11 mouse cellular contexts compared by ENCODE assay signal in genomic region chr9:63147786-63148409, GRCm38 (mm10). TPM values are rescaled to one million over a fixed set of nuclear protein-coding genes. Genes with fewer than 3 reads are reported as not detected.
DNase-seq lines count a peak whose midpoint lies in the region; ATAC-seq and TF ChIP-seq lines count a peak whose summit lies in the region.
"Had no signal": no experiment of that assay in that cellular context is flagged by ENCODE, and none has a peak within 500 bp of the region (broad histone marks: within the 10 kb centered on the region; RNA-seq: fewer than 3 reads in every experiment).

No protein-coding gene starts in this region.

- no peak overlapping the region for H3K4me2 ChIP-seq in forebrain, embryonic 16.5 days (ENCODE audit: low read length)
- no peak overlapping the region for H3K4me2 ChIP-seq in embryonic facial prominence, embryonic 13.5 days
- H3K4me2 ChIP-seq in hindbrain, embryonic 16.5 days (ENCODE audit: low read length), result peak overlapping the region; percentile 69
- peak overlapping the region; percentile 60 for H3K4me2 ChIP-seq in neural tube, embryonic 11.5 days (ENCODE audit: low read depth)
- H3K4me2 ChIP-seq in liver, embryonic 12.5 days, result no peak overlapping the region

- H3K9me3 ChIP-seq in forebrain, embryonic 10.5 days, result no peaks in the 10 kb centered on the region
- H3K9me3 ChIP-seq in forebrain, embryonic 16.5 days (ENCODE audit: control insufficient read depth, low read length), result no peaks in the 10 kb centered on the region
- no peaks in the 10 kb centered on the region for H3K9me3 ChIP-seq in embryonic facial prominence, embryonic 13.5 days
- H3K9me3 ChIP-seq in hindbrain, embryonic 16.5 days (ENCODE audit: control insufficient read depth, low read length), result no peaks in the 10 kb centered on the region
- no peaks in the 10 kb centered on the region for H3K9me3 ChIP-seq in neural tube, embryonic 11.5 days (ENCODE audit: control insufficient read depth, low read length)
- H3K9me3 ChIP-seq in liver, embryonic 12.5 days (replicated peaks), result no peaks in the 10 kb centered on the region

- H3K27ac ChIP-seq in forebrain, embryonic 10.5 days, result no peak overlapping the region
- H3K27ac ChIP-seq in forebrain, embryonic 16.5 days (ENCODE audit: low read length), result no peak overlapping the region
- no peak overlapping the region for H3K27ac ChIP-seq in embryonic facial prominence, embryonic 13.5 days
- peak overlapping the region; percentile 72 for H3K27ac ChIP-seq in hindbrain, embryonic 16.5 days (ENCODE audit: low read depth, low read length)
- H3K27ac ChIP-seq in neural tube, embryonic 11.5 days (ENCODE audit: low read depth, low read length), result no peak overlapping the region
- no peak overlapping the region for H3K27ac ChIP-seq in liver, embryonic 12.5 days
- H3K27ac ChIP-seq in layer of hippocampus, adult 2 months, result no peak overlapping the region

- no peak for ATAC-seq in forebrain, embryonic 16.5 days
- ATAC-seq in embryonic facial prominence, embryonic 13.5 days (ENCODE audit: insufficient number of reproducible peaks, insufficient read depth, low FRiP score, low TSS enrichment, low read depth), result no peak
- no peak for ATAC-seq in hindbrain, embryonic 16.5 days
- ATAC-seq in neural tube, embryonic 11.5 days (ENCODE audit: insufficient read depth, low FRiP score, low TSS enrichment), result no peak
- ATAC-seq in liver, embryonic 12.5 days, result no peak
- ATAC-seq: inflammation-experienced regulatory T-cells, adult 6 months had no signal

- peaks cover 100% of the 10 kb centered on the region for H3K27me3 ChIP-seq in forebrain, embryonic 10.5 days (ENCODE audit: poor library complexity, severe bottlenecking)
- peaks cover 83% of the 10 kb centered on the region for H3K27me3 ChIP-seq in forebrain, embryonic 16.5 days (replicated peaks; ENCODE audit: control insufficient read depth, insufficient read depth, low read length)
- H3K27me3 ChIP-seq in embryonic facial prominence, embryonic 13.5 days, result peaks cover 100% of the 10 kb centered on the region
- peaks cover 78% of the 10 kb centered on the region for H3K27me3 ChIP-seq in hindbrain, embryonic 16.5 days (replicated peaks; ENCODE audit: control insufficient read depth, insufficient read depth, low read length)
- peaks cover 98% of the 10 kb centered on the region for H3K27me3 ChIP-seq in neural tube, embryonic 11.5 days (ENCODE audit: control insufficient read depth, insufficient read depth, low read length)
- peaks cover 100% of the 10 kb centered on the region for H3K27me3 ChIP-seq in liver, embryonic 12.5 days (replicated peaks)

- no peak for TF ChIP-seq CTCF in layer of hippocampus, adult 2 months (conservative IDR thresholded peaks at IDR 0.05)

- H3K4me3 ChIP-seq in forebrain, embryonic 10.5 days, result peak overlapping the region; percentile 56; the same call in 1 of the 2 replicates
- H3K4me3 ChIP-seq in forebrain, embryonic 16.5 days (replicated peaks; ENCODE audit: low read length), result no peak overlapping the region
- peak overlapping the region; percentile 51; the same call in 1 of the 2 replicates for H3K4me3 ChIP-seq in embryonic facial prominence, embryonic 13.5 days
- peak overlapping the region; percentile 50 for H3K4me3 ChIP-seq in hindbrain, embryonic 16.5 days (ENCODE audit: low read length)
- H3K4me3 ChIP-seq in neural tube, embryonic 11.5 days (ENCODE audit: low read depth, low read length), result peak overlapping the region; percentile 41
- H3K4me3 ChIP-seq in liver, embryonic 12.5 days, result no peak overlapping the region
- H3K4me3 ChIP-seq in layer of hippocampus, adult 2 months, result no peak overlapping the region

- under 1% methylated on average over 14 of the region's 14 CpGs for WGBS in forebrain, embryonic 10.5 days
- under 1% methylated on average over 14 of the region's 14 CpGs for WGBS in forebrain, embryonic 16.5 days
- WGBS in embryonic facial prominence, embryonic 13.5 days, result 1% methylated on average over 14 of the region's 14 CpGs
- under 1% methylated on average over 14 of the region's 14 CpGs for WGBS in hindbrain, embryonic 16.5 days
- WGBS in neural tube, embryonic 11.5 days, result 1% methylated on average over 14 of the region's 14 CpGs
- WGBS in liver, embryonic 12.5 days (ENCODE audit: insufficient replicate concordance), result 4% methylated on average over 14 of the region's 14 CpGs

- no peak for DNase-seq in forebrain, embryonic 10.5 days (ENCODE audit: extremely low spot score, low spot score)
- DNase-seq in neural tube, embryonic 11.5 days (ENCODE audit: low spot score), result peak; percentile 27
- DNase-seq in right cerebral cortex, postnatal 4 days, result no peak
- DNase-seq in layer of hippocampus, adult 2 months (ENCODE audit: low spot score in 2 of 2), result no peak
- DNase-seq: thymus, adult 18-20 months had no signal

- peaks cover 78% of the 10 kb centered on the region for H3K4me1 ChIP-seq in forebrain, embryonic 10.5 days
- peaks cover 54% of the 10 kb centered on the region for H3K4me1 ChIP-seq in forebrain, embryonic 16.5 days (replicated peaks; ENCODE audit: control insufficient read depth, insufficient read depth, low read length)
- peaks cover 67% of the 10 kb centered on the region for H3K4me1 ChIP-seq in embryonic facial prominence, embryonic 13.5 days
- H3K4me1 ChIP-seq in hindbrain, embryonic 16.5 days (ENCODE audit: control insufficient read depth, insufficient read depth, low read depth, low read length), result peaks cover 29% of the 10 kb centered on the region
- H3K4me1 ChIP-seq in neural tube, embryonic 11.5 days (ENCODE audit: control insufficient read depth, insufficient read depth, low read length), result peaks cover 25% of the 10 kb centered on the region
- peaks cover 36% of the 10 kb centered on the region for H3K4me1 ChIP-seq in liver, embryonic 12.5 days

- H3K36me3 ChIP-seq in forebrain, embryonic 10.5 days (replicated peaks), result no peaks in the 10 kb centered on the region
- H3K36me3 ChIP-seq in forebrain, embryonic 16.5 days (ENCODE audit: control insufficient read depth, insufficient read depth), result no peaks in the 10 kb centered on the region
- no peaks in the 10 kb centered on the region for H3K36me3 ChIP-seq in embryonic facial prominence, embryonic 13.5 days
- H3K36me3 ChIP-seq in hindbrain, embryonic 16.5 days (ENCODE audit: control insufficient read depth, insufficient read depth, low read length), result no peaks in the 10 kb centered on the region
- H3K36me3 ChIP-seq in neural tube, embryonic 11.5 days (ENCODE audit: control insufficient read depth, insufficient read depth, low read length), result no peaks in the 10 kb centered on the region
- no peaks in the 10 kb centered on the region for H3K36me3 ChIP-seq in liver, embryonic 12.5 days

- H3K9ac ChIP-seq in forebrain, embryonic 16.5 days (replicated peaks; ENCODE audit: low read depth, low read length), result no peak overlapping the region
- no peak overlapping the region for H3K9ac ChIP-seq in embryonic facial prominence, embryonic 13.5 days
- peak overlapping the region; percentile 67 for H3K9ac ChIP-seq in hindbrain, embryonic 16.5 days (ENCODE audit: low read depth, low read length)
- peak overlapping the region; percentile 52 for H3K9ac ChIP-seq in neural tube, embryonic 11.5 days (ENCODE audit: low read length)
- no peak overlapping the region for H3K9ac ChIP-seq in liver, embryonic 12.5 days

RNA-seq across cellular contexts. Expression of gene Skor1, which starts 0.9 kb away (rescaled TPM):
- 0.05 TPM in 1 of 2 replicates, not detected in the other for polyA plus RNA-seq in forebrain, embryonic 10.5 days (2016; fragmentation: Nextera tagmentation; extraction: Ambion mirVana)
- 0.24 and 0.32 TPM in 2 replicates for polyA plus RNA-seq in forebrain, embryonic 16.5 days (2015; fragmentation: Nextera tagmentation; extraction: Ambion mirVana)
- polyA plus RNA-seq in embryonic facial prominence, embryonic 13.5 days (2015; fragmentation: Nextera tagmentation; extraction: Ambion mirVana), result 0.58 TPM in 1 of 2 replicates, not detected in the other
- polyA plus RNA-seq in hindbrain, embryonic 16.5 days (2015; fragmentation: Nextera tagmentation; extraction: Ambion mirVana), result 10.8 and 11.8 TPM in 2 replicates
- polyA plus RNA-seq in neural tube, embryonic 11.5 days (2014; fragmentation: Nextera tagmentation; extraction: Ambion mirVana), result 7.6 and 7.7 TPM in 2 replicates
- polyA plus RNA-seq in liver, embryonic 12.5 days (2016; fragmentation: Nextera tagmentation; extraction: Ambion mirVana), result not detected in 2 replicates
- total RNA-seq in layer of hippocampus, adult 2 months (2021), result under 1 TPM; 0.20 to 0.27 TPM
- polyA plus RNA-seq: inflammation-experienced regulatory T-cells, adult 6 months; liver, embryonic 16.5 days had no signal

Comparison
In these comparisons a context has a peak if more than half of its experiments do, and no peak if none do; other contexts are left out.
1. H3K4me3 ChIP-seq: peak in forebrain, embryonic 10.5 days (single experiment), embryonic facial prominence, embryonic 13.5 days (single experiment), hindbrain, embryonic 16.5 days (single experiment) and neural tube, embryonic 11.5 days (single experiment); none in forebrain, embryonic 16.5 days (single experiment), liver, embryonic 12.5 days (single experiment) and layer of hippocampus, adult 2 months (single experiment).
2. H3K4me2 ChIP-seq: peak in hindbrain, embryonic 16.5 days (single experiment) and neural tube, embryonic 11.5 days (single experiment); none in forebrain, embryonic 16.5 days (single experiment), embryonic facial prominence, embryonic 13.5 days (single experiment) and liver, embryonic 12.5 days (single experiment).
3. H3K9ac ChIP-seq: peak in hindbrain, embryonic 16.5 days (single experiment) and neural tube, embryonic 11.5 days (single experiment); none in forebrain, embryonic 16.5 days (single experiment), embryonic facial prominence, embryonic 13.5 days (single experiment) and liver, embryonic 12.5 days (single experiment).